Mouse (Mus musculus): ENCODE data around the gene Gm34302.

DNA sequence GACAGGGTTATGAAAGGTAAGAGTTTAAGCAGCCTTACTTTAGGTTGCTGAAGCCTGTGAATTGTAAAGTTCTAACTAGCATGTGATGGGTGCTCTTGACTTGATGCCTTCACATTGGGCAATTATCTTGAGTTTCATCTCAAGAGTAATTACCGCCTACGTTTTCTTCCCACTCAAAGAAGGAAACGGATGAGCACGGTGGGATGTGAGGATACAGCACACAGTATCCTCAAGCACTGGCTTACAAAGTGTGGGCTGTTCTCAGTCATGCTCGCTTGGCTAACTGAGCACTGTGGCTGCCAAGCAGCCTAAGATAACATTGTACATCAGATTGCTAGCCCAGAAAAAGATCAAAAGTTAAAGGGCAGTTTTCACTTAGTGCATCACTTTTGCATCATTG is 20.8 kb upstream of the Gm34302 start:
- TF ChIP-seq POLR2A (IDR thresholded peaks at IDR 0.05; ENCODE audit: borderline replicate concordance, insufficient read depth, low read length): no peak
- no peak for TF ChIP-seq CTCF (IDR thresholded peaks at IDR 0.05; ENCODE audit: borderline replicate concordance, insufficient read depth, low read depth, low read length)
